Mouse (Mus musculus) common myeloid progenitor, adult 5-6 weeks (primary cell): ENCODE results near the gene Nudt7. TPM values are rescaled to one million over a fixed set of nuclear protein-coding genes. Genes with fewer than 3 reads are reported as not detected.

Source experiments
- ATAC-seq: replicated peaks from 2 replicates; pipeline ENCODE4 v1.8.0; 2016; ENCODE audit warnings: low read depth, mild to moderate bottlenecking, moderate TSS enrichment, inconsistent platforms; ENCODE audit not compliant: poor library complexity, severe bottlenecking
- total RNA-seq: library from RNA; stranded (forward); fragments of 200-1000, 187-1606 nt; gene quantifications from 2 replicates; pipeline ENCODE4 v1.2.3, GENCODE M21; 2017

The Nudt7 gene
- total RNA-seq, 1 experiment from 2014 or later, result 30.9 TPM

GRCm38 (mm10) chr8:114140437-114140836, 7.1 kb downstream of the Nudt7 start:
- no peak for ATAC-seq

GRCm38 (mm10) chr8:114142199-114142598, 8.8 kb downstream of the Nudt7 start:
- ATAC-seq, result no peak

GRCm38 (mm10) chr8:114143645-114144290, 10.4 kb downstream of the Nudt7 start:
- ATAC-seq, result peak; percentile 95

GRCm38 (mm10) chr8:114153311-114154045, 20.1 kb downstream of the Nudt7 start:
- no peak for ATAC-seq

- ATAC-seq, result no peak
Measured at GRCm38 (mm10) chr8:114158586-114158985, 25.2 kb downstream of the Nudt7 start.

- no peak for ATAC-seq
Measured at GRCm38 (mm10) chr8:114159666-114160065, 26.3 kb downstream of the Nudt7 start.

GRCm38 (mm10) chr8:114163871-114164270, 30.5 kb downstream of the Nudt7 start:
- no peak for ATAC-seq

- 0 out of 2 replicates have a peak, but pooled peaks have one; percentile 25 for ATAC-seq
Measured at GRCm38 (mm10) chr8:114164444-114165096, 31.2 kb downstream of the Nudt7 start.

GRCm38 (mm10) chr8:114165741-114166140, 32.4 kb downstream of the Nudt7 start:
- no peak for ATAC-seq

GRCm38 (mm10) chr8:114176721-114177120, 43.4 kb downstream of the Nudt7 start:
- ATAC-seq, result 0 out of 2 replicates have a peak, but pooled peaks have one; percentile 29

GRCm38 (mm10) chr8:114193334-114193733, 60.0 kb downstream of the Nudt7 start:
- peak; percentile 94 for ATAC-seq

- no peak for ATAC-seq
Measured at GRCm38 (mm10) chr8:114198990-114199389, 65.6 kb downstream of the Nudt7 start.

Other genes with a start within 250 kb of the Nudt7 start
- gene Vat1l, start 72.1 kb downstream of the Nudt7 start, total RNA-seq, result not detected in 2 replicates